Mouse (Mus musculus): ENCODE results near the gene Praf2. TPM values are rescaled to one million over a fixed set of nuclear protein-coding genes. Genes with fewer than 3 reads are reported as not detected.
"Not testable (repeated sequence)": the region's sequence is repeated elsewhere in the genome, so short reads cannot be mapped to it uniquely, and the experiment has no call there.

Gene Praf2
- polyA plus RNA-seq, 1 experiment from 2014 or later, result 85.5 TPM

DNA sequence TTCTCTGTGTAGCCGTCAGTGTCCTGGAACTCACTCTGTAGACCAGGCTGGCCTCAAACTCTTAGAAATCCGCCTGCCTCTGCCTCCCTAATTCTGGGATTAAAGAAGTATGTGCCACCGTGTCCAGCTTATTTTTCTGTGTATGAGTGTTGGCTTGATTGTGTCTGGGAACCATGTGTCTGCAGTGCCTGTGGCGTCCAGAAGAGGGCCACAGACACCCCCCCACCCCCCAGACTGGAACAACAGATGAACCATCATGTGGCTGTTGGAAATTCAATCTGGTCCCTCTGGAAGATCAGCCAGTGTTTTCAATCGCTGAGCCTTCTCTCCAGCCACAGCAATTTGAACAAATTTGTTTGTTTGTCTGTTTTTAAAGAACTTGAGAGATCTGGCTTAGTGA, 15.2 kb downstream of the Praf2 start:
- H3K27me3 ChIP-seq (replicated peaks; ENCODE audit: control insufficient read depth, insufficient read depth, low read length), result no peaks in the 10 kb centered on the region
- no peak overlapping the region for H3K27ac ChIP-seq (replicated peaks; ENCODE audit: low read depth, low read length)
- no peaks in the 10 kb centered on the region for H3K9me3 ChIP-seq (ENCODE audit: control insufficient read depth, low read length)
- no peak overlapping the region for H3K4me3 ChIP-seq (ENCODE audit: low read depth, low read length)
- no peak for ATAC-seq (ENCODE audit: low read depth)
- no peak for DNase-seq (ENCODE audit: low spot score)
- WGBS, result 52% methylated on average over 5 of the region's 5 CpGs
- H3K4me2 ChIP-seq (ENCODE audit: low read depth, low read length), result no peak overlapping the region
- no peak overlapping the region for H3K9ac ChIP-seq (ENCODE audit: low read depth, low read length)
- H3K4me1 ChIP-seq (ENCODE audit: control insufficient read depth, insufficient read depth, low read length), result no peaks in the 10 kb centered on the region
- H3K36me3 ChIP-seq (ENCODE audit: control insufficient read depth, insufficient read depth, low read length), result no peaks in the 10 kb centered on the region

GRCm38 (mm10) chrX:7744940-7745339, 16.7 kb downstream of the Praf2 start:
- no peaks in the 10 kb centered on the region for H3K9me3 ChIP-seq (ENCODE audit: control insufficient read depth, low read length)
- WGBS, result 47% methylated on average over 1 of the region's 1 CpGs
- no peak for ATAC-seq (ENCODE audit: low read depth)

DNA sequence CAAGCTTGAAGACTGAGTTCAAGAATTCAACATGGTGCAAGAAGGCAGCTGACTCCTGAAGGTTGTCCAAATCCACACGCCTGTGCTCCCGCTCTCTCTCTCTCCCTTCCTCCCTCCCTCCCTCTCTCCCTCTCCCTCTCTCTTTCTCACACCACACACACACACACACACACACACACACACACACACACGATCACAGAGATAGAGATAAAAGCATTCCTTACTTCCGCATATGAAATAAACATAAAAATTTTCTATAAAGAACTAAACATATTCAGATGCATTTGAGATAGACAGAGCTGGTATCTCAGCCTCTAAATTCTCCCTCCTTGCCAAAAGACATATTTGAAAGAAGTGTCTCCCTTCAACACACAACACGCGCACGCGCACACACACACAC, 17.2 kb downstream of the Praf2 start:
- Histone ChIP-seq H3K27ac (replicated peaks; ENCODE audit: low read depth, low read length) (no peak overlapping the region), H3K36me3 (ENCODE audit: control insufficient read depth, insufficient read depth, low read length) (no peaks in the 10 kb centered on the region), H3K4me3 (ENCODE audit: low read depth, low read length) (no peak overlapping the region), H3K4me1 (ENCODE audit: control insufficient read depth, insufficient read depth, low read length) (no peaks in the 10 kb centered on the region), H3K27me3 (replicated peaks; ENCODE audit: control insufficient read depth, insufficient read depth, low read length) (no peaks in the 10 kb centered on the region), H3K9me3 (ENCODE audit: control insufficient read depth, low read length) (no peaks in the 10 kb centered on the region), H3K9ac (ENCODE audit: low read depth, low read length) (no peak overlapping the region), H3K4me2 (ENCODE audit: low read depth, low read length) (no peak overlapping the region)
- DNase-seq (ENCODE audit: low spot score) (no peak), ATAC-seq (ENCODE audit: low read depth) (no peak)
- 86% methylated on average over 8 of the region's 8 CpGs for WGBS

More at GRCm38 (mm10) chrX:7744940-7745339, 16.7 kb downstream of the Praf2 start:
- Histone ChIP-seq H3K4me1 (ENCODE audit: control insufficient read depth, insufficient read depth, low read length) (no peaks in the 10 kb centered on the region), H3K36me3 (ENCODE audit: control insufficient read depth, insufficient read depth, low read length) (no peaks in the 10 kb centered on the region), H3K4me2 (ENCODE audit: low read depth, low read length) (no peak overlapping the region), H3K9ac (ENCODE audit: low read depth, low read length) (no peak overlapping the region), H3K4me3 (ENCODE audit: low read depth, low read length) (no peak overlapping the region), H3K27ac (replicated peaks; ENCODE audit: low read depth, low read length) (no peak overlapping the region), H3K27me3 (replicated peaks; ENCODE audit: control insufficient read depth, insufficient read depth, low read length) (no peaks in the 10 kb centered on the region)
- DNase-seq (ENCODE audit: low spot score), result no peak

DNA sequence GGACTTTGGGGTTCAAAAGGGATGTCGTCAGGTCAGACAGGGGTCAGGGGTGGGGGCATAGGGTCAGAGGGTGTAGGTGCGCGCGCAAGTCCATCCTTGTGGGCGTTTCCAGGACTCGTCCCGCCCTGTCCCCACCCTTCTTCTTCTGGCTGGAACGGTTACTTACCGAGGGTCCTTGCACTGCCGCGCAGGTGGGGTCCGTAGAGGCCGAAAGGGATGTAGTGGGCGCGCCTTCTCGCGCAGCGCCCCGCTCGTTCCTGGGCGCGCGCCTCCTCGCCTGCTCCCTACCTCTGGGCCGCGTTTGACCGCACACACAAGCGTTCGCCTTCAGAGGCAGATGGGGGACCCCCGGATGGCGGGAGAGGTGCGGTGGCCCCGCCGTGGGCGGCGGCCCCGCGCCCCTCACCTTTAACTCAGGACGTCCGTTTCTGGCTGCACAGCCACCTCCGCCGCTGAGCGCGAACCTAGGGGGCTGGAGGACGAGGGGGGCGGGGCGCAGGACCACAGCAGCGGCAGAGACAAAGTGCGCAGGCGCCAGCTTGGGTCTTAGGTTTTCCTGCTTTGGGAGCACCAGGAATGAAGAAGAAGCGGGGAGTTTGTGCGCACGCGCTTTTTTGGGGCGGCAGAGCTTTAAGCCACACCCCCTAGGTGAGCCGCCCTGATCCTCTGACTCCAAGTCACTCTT, 22.3 kb downstream of the Praf2 start, which contains the start of gene Ccdc120:
Gene Ccdc120 (minus strand): TSS at position 474 of the 685 bp plus-strand sequence.
- Histone ChIP-seq H3K27me3 (replicated peaks; ENCODE audit: control insufficient read depth, insufficient read depth, low read length) (no peaks in the 10 kb centered on the region), H3K9ac (ENCODE audit: low read depth, low read length) (peak within 1 kb of the TSS; percentile 69), H3K4me1 (ENCODE audit: control insufficient read depth, insufficient read depth, low read length) (no peaks in the 10 kb centered on the region), H3K4me3 (ENCODE audit: low read depth, low read length) (peak within 1 kb of the TSS; percentile 63), H3K36me3 (ENCODE audit: control insufficient read depth, insufficient read depth, low read length) (no peaks in the 10 kb centered on the region), H3K9me3 (ENCODE audit: control insufficient read depth, low read length) (no peaks in the 10 kb centered on the region), H3K4me2 (ENCODE audit: low read depth, low read length) (peak within 1 kb of the TSS; percentile 55), H3K27ac (replicated peaks; ENCODE audit: low read depth, low read length) (no peak within 1 kb of the TSS)
- WGBS, result 10% methylated on average over 30 of the region's 56 CpGs
- ATAC-seq (ENCODE audit: low read depth), result peak; percentile 86
- peak; percentile 95 for DNase-seq (ENCODE audit: low spot score)

- not testable (repeated sequence) for H3K9me3 ChIP-seq (ENCODE audit: control insufficient read depth, low read length); H3K36me3 ChIP-seq (ENCODE audit: control insufficient read depth, insufficient read depth, low read length); H3K4me2 ChIP-seq (ENCODE audit: low read depth, low read length); ATAC-seq (ENCODE audit: low read depth); H3K4me1 ChIP-seq (ENCODE audit: control insufficient read depth, insufficient read depth, low read length); H3K4me3 ChIP-seq (ENCODE audit: low read depth, low read length); DNase-seq (ENCODE audit: low spot score); H3K27me3 ChIP-seq (replicated peaks; ENCODE audit: control insufficient read depth, insufficient read depth, low read length); H3K9ac ChIP-seq (ENCODE audit: low read depth, low read length); H3K27ac ChIP-seq (replicated peaks; ENCODE audit: low read depth, low read length)
- 16% methylated on average over 3 of the region's 3 CpGs for WGBS
Observed at GRCm38 (mm10) chrX:7753627-7754026, 25.4 kb downstream of the Praf2 start.

DNA sequence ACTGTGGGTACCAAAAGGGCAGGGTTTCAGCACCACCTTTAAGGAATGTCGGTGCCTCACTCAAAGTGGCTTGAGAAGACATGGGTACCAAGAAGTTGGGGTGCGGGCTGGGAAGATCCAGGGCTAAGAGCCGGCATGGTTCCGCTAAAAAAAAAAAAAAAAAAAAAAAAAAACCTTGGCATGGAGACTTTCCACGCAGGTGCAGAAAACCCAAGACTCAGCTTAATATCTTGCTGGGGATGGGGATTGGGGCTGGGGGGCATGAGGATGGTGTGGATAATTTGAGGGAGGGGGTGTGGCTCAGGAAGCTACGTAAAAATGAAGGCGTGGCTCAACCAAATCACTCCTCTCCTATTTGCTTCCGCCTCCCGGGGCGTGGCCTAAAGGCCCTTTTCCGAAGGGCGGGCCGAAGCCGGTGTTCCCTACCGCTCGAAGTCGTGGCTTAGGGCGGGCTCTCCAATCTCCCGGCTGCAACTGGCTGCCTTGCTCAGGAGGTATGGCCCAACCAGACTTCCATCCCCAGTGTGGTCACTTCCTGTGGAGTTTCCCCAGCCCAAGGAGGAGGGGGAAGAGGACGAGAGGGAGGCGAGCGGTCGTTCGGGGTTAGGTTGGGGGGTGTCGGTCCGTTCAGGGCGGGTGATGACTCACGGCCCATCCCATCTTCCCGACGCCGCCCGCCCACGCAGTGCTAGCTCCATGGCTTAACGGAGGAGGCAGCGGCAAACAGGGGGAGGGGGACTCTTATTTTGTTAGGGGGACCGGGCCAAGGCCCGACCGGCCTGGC, 34.1 kb downstream of the Praf2 start, which contains the start of gene Tfe3:
Gene Tfe3 (plus strand): TSS at position 424 of the 784 bp plus-strand sequence.
- ATAC-seq (ENCODE audit: low read depth) (peak; percentile 99), DNase-seq (ENCODE audit: low spot score) (peak; percentile 98)
- peaks cover 9% of the 10 kb centered on the region for H3K36me3 ChIP-seq (ENCODE audit: control insufficient read depth, insufficient read depth, low read length)
- H3K27me3 ChIP-seq (replicated peaks; ENCODE audit: control insufficient read depth, insufficient read depth, low read length), result no peaks in the 10 kb centered on the region
- H3K4me3 ChIP-seq (ENCODE audit: low read depth, low read length), result peak within 1 kb of the TSS; percentile 66
- H3K27ac ChIP-seq (replicated peaks; ENCODE audit: low read depth, low read length), result peak within 1 kb of the TSS; percentile 44; the same call in 1 of the 2 replicates
- H3K4me2 ChIP-seq (ENCODE audit: low read depth, low read length), result peak within 1 kb of the TSS; percentile 67
- peaks cover 8% of the 10 kb centered on the region; the same call in 1 of the 2 replicates for H3K4me1 ChIP-seq (ENCODE audit: control insufficient read depth, insufficient read depth, low read length)
- WGBS, result 21% methylated on average over 13 of the region's 38 CpGs
- H3K9ac ChIP-seq (ENCODE audit: low read depth, low read length), result peak within 1 kb of the TSS; percentile 75
- no peaks in the 10 kb centered on the region for H3K9me3 ChIP-seq (ENCODE audit: control insufficient read depth, low read length)

DNA sequence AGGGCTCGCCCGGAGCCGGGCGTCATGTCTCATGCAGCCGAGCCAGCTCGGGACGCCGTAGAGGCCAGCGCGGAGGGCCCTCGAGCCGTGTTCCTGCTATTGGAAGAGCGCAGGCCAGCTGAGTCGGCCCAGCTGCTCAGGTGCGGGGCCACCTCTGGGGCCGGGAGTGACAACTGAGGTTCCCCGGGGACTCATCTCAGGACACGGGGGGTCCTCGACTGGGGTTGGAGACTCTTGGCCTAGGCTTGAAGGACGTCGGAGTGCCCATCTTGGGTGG, 34.6 kb downstream of the Praf2 start:
- ATAC-seq (ENCODE audit: low read depth), result peak; percentile 12

DNA sequence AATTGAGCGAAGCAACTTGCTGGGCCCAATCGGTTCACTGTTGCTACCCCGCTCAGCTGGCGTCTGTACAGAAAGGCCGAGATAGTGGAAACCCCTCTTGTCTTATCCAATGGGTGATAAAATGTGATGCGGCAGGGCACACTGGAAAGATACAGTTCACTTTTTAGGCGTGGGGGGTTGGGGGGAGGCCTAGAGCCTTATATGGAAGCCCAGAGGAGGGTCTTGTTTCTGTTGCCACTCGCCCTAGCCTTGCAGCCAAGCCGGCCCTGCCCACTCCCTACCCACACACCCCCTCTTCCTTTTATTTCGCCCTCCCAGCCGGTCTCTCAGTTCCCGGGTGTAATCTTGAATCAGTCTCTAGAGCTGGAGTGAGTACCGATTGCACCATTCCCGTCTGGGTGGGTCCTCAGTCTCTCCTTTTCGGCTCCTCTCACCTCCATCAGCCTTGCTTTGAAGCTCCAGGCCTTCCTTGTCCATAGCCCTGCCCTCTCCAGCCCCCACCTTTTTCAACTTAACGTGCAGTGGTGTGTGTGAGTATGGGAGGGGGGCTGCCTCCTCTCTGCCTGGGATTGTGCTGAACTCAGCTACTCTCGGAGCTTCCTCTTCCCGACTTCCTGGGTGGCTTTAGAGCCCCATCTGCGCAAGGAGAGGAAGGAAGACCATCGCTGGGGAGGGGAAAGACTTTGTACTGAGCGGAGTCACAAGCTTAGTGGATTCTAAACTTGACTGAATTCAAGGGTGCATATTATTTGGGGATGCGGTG, 35.6 kb downstream of the Praf2 start:
- peak; percentile 25 for DNase-seq (ENCODE audit: low spot score)
- WGBS, result 22% methylated on average over 19 of the region's 22 CpGs
- Histone ChIP-seq H3K9me3 (ENCODE audit: control insufficient read depth, low read length) (no peaks in the 10 kb centered on the region), H3K27me3 (replicated peaks; ENCODE audit: control insufficient read depth, insufficient read depth, low read length) (no peaks in the 10 kb centered on the region), H3K36me3 (ENCODE audit: control insufficient read depth, insufficient read depth, low read length) (peaks cover 20% of the 10 kb centered on the region), H3K4me1 (ENCODE audit: control insufficient read depth, insufficient read depth, low read length) (peaks cover 8% of the 10 kb centered on the region; the same call in 1 of the 2 replicates), H3K4me2 (ENCODE audit: low read depth, low read length) (peak overlapping the region; percentile 67), H3K27ac (replicated peaks; ENCODE audit: low read depth, low read length) (no peak overlapping the region), H3K9ac (ENCODE audit: low read depth, low read length) (peak overlapping the region; percentile 75), H3K4me3 (ENCODE audit: low read depth, low read length) (peak overlapping the region; percentile 66)
- ATAC-seq (ENCODE audit: low read depth), result no peak

More for the DNA sequence above, 34.6 kb downstream of the Praf2 start:
- no peak for DNase-seq (ENCODE audit: low spot score)
- Histone ChIP-seq H3K9me3 (ENCODE audit: control insufficient read depth, low read length) (no peaks in the 10 kb centered on the region), H3K27ac (replicated peaks; ENCODE audit: low read depth, low read length) (peak overlapping the region; percentile 44; the same call in 1 of the 2 replicates), H3K4me1 (ENCODE audit: control insufficient read depth, insufficient read depth, low read length) (peaks cover 8% of the 10 kb centered on the region; the same call in 1 of the 2 replicates), H3K4me2 (ENCODE audit: low read depth, low read length) (peak overlapping the region; percentile 67), H3K9ac (ENCODE audit: low read depth, low read length) (peak overlapping the region; percentile 75), H3K27me3 (replicated peaks; ENCODE audit: control insufficient read depth, insufficient read depth, low read length) (no peaks in the 10 kb centered on the region), H3K36me3 (ENCODE audit: control insufficient read depth, insufficient read depth, low read length) (peaks cover 15% of the 10 kb centered on the region), H3K4me3 (ENCODE audit: low read depth, low read length) (peak overlapping the region; percentile 66)
- 16% methylated on average over 10 of the region's 21 CpGs for WGBS

Data from embryonic facial prominence, embryonic 14.5 days (tissue).